Mouse (Mus musculus): ENCODE results near the gene Slc26a6.

DNA sequence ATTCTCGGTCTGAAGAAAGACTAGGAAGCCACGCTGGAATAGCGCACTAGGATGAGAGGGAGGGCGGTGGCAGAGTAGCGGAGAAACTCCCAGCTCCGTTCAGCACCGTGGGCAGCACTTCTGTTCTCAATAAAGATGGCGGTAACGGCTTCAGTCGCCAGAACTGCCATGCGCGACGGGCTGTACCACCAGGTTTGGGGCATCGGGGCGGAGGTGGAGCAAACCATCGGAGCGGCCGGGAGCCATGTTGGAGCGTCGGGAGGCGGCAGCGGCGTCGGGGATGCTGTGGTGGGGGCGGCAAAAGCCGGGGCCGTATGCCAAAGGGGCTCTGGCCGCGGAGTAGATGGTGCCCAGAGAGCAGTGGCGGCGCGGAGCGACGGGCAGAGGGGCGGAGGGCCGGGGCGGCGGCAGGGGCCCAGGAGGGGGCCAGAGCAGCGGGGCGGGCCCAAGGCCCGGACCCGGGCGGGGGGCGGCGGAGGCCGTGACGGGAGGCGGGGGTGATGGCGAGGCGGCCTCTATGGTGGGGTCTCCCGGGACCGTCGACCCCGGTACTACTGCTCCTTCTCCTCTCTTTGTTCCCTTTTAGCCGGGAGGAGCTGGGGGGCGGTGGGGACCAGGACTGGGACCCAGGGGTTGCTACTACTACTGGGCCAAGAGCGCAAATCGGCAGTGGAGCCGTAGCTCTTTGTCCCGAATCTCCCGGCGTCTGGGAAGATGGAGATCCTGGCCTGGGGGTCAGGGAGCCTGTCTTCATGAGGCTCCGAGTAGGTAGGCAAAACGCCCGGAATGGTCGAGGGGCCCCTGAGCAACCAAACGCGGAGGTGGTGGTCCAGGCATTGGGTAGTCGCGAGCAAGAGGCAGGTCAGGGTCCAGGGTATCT is 27.0 kb upstream of the Slc26a6 start, which contains the start of gene Celsr3:
- TF ChIP-seq CTCF (IDR thresholded peaks at IDR 0.05; ENCODE audit: extremely low read depth, insufficient read length, insufficient replicate concordance, low read depth, low read length), result no peak
- no peak for TF ChIP-seq POLR2A (IDR thresholded peaks at IDR 0.05; ENCODE audit: low read depth, low read length)
